Mouse (Mus musculus): ENCODE data around the gene Bicra.
A peak's percentile ranks its signal among the peaks of the same experiment; 100 is the strongest.

Bicra gene

DNA sequence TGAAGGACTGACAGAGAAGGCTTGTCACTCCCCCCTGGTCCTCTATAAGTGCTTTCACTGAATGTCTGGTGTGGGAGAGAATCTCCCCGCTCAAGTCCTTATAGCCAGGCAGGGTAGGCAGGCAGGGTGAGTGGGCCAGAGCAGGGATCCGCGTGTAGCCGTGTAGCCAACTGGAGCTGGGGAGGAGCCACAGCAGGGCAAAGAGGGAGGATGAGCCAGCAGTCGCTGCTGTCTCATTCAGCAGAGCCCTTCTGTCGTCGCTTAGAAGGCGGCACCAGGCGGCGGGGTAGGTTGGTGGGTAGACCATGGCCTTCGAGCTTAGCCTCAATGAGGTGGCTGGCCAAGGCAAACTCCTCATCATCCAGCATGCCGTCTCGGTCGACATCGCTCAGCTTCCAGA, 97.7 kb downstream of the Bicra start:
- no peak for DNase-seq (ENCODE audit: extremely low read depth, insufficient read length, low spot score)

DNA sequence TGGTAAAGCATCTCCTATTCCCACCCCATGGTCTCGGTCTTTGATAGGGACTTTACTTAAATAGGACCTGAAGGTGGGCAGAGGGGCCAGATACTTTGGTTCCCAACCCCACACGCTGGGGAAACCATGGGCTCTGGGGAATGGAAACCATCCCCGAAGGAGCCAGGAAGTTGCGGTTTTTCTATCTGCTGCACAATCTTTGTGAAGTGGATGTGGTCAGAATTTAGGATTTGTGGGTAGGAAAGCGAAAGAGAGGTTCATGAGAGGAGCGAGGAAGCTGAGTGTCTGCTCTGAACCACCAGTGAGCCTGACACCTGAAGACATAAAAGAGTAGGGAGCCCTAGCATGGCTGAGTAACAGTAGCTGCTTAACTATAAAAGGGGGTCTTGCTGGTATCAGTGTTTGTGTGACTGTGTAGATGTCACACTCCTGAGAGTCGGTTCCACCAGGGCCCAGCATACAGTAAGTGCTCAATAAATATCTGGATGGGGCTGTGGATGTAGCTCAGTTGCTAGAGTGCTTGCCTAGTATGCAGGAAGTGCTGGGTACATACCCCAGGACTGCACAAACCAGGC, 98.4 kb downstream of the Bicra start:
- peak; percentile 60 for DNase-seq (ENCODE audit: extremely low read depth, insufficient read length, low spot score)

DNA sequence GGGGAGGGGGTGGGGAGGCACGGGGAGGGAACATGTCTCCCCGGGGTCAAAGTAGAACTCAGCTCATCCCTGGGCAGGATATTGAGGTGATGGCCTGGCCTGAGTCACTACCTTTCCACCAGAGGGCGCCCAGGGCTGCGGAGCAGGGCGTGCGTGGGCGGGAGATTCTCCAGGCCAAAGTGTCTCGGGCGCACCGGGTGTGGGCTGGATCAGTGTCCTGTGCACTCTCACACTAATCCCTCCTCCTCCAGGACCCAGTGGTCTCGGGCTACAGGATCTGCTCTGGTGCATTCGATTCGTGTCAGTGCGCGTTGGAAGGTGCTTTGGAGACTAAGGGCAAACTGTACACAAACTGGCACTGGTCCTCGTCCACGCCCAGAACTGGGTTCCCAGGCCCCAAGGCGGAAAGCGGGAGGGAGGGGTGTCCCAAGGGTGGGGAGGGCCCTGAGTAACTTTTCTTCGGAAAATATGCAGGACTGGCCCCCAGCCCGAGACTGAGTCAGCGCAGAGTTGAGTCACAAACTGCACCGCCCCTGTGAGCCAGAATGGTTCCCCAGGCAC, 99.3 kb downstream of the Bicra start:
- peak; percentile 93 for DNase-seq (ENCODE audit: extremely low read depth, insufficient read length, low spot score)

DNA sequence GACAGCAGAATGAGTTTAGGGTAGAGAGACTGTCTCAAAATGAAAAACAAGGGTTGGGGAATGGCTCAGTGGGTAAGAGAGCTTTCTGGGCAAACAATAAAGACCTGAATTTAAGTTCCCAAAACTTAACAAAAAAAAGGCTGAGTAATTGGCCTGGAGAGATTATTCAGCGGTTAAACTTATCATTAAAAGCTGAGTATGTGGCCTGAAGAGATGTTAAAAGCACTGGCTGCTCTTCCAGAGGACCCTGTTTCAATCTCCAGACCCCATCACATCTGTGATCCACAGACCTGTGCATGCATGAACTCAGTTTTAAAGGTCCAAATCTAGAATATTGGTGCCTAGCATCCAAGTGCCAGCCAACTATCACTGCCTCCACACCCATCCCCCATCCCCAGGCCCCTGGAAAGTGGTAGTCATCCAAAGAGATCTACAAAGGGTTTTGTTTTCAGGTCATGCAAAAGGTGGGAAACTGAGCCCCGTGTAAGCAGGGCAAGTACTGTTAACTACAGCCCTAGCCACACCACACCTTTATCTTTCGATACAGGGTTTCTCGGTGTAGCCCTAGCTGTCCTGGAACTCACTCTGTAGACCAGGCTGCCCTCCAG, 100.0 kb downstream of the Bicra start:
- no peak for DNase-seq (ENCODE audit: extremely low read depth, insufficient read length, low spot score)

DNA sequence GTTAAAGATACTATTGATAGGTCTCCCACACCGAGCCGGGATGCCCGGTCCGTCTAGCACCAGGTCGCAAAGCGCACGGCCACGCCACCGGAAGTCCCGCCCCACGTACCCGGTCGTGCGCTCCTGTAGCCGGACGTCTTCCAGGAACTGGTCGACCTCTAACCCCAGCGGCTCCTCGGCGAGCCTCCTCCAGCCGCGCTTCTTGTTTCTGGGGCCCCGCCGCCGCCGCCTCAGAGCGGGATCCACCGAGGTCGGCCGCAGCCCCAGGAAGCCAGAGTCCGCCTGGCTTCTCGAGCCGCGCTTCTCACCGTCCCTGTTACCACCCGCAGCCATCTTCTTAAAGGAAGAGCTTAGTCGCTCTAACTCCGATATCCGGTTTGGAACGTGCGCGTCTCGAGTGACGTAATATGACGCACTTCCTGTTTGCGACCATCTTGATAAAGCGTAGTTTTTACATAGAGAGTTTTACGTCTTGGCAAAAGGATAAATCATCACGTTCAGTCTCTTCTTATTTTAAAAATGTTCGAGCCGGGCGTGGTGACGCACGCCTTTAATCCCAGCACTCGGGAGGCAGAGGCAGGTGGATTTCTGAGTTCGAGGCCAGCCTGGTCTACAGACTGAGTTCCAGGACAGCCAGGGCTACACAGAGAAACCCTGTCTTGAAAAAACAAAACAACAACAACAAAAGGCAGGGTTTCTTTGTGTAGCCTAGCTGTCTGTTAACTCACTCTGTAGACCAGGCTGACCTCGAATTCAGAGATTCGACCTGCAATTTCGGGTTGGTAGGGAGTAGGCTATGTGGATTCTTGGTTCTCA, 101.8 kb downstream of the Bicra start, which contains the start of gene Nop53:
Gene Nop53 (minus strand): TSS at position 354 of the 816 bp plus-strand sequence.
- DNase-seq (ENCODE audit: extremely low read depth, insufficient read length, low spot score), result peak; percentile 94

DNA sequence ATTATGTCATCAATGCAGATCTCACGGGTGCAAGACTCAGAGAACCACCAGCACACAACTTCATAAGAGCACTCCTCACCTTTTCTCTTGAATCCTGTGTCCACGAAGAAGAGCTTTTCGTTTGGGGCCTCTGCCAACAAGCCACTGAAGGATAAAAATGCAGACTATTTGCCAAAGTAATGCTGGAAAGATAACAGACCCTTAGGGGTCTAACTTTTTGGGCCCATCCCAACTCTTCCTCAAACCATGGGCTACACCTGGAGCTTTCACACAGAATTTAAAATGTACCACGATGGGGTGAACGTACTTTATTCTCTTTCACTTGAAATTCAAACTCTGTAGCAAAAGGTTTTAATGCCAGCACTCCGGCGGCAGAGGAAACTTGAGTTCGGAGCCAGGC, 102.5 kb downstream of the Bicra start:
- no peak for DNase-seq (ENCODE audit: extremely low read depth, insufficient read length, low spot score)

DNA sequence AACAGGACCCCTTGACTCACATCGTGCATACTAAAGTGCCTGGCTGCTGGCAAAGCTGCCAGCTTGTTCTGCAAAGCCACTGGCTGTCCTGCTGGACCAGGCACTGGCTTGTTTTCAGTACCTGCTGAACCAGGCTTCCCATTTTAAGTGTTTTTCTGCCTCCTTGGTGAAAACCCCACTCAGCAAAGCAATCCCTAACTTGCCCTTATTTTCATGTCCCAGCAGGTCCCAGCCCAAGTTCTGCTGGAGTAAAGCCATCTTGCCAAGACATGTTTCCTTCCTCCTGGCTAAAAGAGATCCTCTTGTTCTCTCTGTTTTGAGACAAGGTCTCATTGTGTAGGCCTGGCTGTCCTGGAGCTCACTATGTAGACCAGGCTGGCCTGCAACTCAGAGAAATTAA, 103.4 kb downstream of the Bicra start:
- DNase-seq (ENCODE audit: extremely low read depth, insufficient read length, low spot score), result no peak

DNA sequence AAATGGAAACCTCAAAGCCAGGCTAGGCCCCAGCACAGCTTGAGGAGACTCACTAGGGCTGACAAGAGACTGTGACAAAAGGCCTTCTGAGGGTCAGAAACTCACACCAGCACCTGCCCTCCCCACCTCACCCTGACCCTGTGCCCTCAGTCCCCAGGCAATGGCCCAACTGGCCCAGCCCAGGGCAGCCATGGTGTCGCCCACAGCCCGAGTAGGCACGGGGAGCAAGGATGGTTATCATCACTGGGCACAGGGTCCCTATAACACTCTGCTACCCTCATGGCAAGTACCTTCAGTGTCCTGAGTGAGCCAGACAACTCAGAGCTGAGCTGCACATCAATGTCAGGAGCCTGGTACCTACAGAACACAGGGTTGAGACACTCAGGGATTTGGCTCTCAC, 109.1 kb downstream of the Bicra start:
- no peak for DNase-seq (ENCODE audit: extremely low read depth, insufficient read length, low spot score)

DNA sequence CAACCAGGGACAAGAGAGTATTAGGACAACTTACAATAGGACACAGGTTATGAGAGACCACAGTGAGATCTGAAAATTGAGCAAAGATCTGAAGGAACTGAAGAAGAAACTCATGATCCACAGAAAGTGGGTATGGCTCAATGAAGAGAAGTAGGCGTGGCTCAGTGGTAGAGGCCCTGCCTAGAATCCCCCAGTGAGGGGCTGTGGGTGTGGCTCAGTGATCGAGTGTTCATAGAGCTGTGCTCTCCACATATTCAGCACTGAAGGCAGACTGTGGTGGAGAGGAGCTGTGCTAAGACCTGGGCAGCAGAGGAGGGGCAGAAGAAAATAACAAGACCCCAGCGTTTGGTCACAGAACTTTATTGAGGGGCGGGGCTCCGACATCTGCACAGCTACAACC, 110.2 kb downstream of the Bicra start:
- no peak for DNase-seq (ENCODE audit: extremely low read depth, insufficient read length, low spot score)

DNA sequence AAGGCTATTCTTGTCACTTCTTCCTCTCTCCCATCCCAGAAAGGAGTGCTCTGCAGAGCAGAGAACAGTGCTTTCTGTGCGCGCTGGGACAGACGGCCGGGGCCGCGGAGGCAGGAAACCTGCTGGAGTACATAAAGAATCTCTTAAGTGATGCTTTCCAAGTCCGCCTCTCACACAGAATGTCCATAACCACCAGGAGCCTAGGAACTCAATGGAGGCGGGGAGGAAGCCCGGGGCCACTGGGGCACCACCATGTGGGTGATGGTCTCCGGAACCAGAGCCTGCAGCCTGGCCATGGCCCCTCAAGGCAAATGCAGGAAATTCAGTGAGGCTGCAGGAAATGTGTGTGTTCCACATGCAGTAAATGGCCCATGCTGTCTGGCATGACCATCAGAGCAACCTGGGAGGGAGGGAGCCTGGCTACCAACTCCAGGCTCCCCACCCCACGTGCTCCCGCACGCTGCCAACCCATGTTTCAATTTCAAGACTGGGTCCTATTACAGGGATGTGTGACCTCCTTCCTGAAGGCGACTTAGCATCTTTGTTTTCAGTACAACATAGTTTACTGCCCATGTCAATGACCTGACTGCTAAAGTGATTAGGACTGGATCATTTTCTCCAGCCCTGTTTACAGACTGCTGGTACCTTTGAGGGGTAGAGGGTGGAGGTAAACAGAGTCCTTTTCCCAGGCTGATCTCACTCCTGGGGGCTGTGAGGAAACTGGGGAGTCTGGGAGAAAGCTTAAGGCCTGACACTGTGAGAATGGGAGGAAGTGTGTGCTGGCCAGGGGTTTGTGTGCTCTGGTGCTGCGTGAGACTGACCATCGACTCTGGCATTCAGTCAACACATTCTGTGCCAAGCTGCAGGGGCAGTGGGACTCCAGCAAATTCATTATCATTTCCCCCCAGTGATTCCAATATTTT, 114.0 kb downstream of the Bicra start:
- DNase-seq (ENCODE audit: extremely low read depth, insufficient read length, low spot score), result no peak

DNA sequence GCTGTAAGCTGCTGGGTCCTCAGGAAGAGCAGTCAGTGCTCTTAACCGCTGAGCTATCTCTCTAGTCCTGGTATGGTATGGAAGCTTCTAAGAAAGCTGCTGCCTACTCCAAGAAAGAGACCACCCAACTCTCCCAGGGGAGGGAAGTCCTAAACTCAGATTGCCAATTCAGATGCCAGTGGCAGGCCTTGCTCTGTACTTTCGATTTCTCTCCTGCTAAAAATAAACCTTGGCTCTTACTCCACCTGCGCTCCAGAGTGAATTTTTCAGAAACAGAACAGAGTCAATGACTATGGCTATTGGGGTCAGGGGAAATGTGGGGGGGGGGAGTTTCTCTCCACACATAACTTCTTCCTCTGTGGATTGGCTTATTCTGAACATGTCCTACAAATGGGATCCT, 116.1 kb downstream of the Bicra start:
- no peak for DNase-seq (ENCODE audit: extremely low read depth, insufficient read length, low spot score)

DNA sequence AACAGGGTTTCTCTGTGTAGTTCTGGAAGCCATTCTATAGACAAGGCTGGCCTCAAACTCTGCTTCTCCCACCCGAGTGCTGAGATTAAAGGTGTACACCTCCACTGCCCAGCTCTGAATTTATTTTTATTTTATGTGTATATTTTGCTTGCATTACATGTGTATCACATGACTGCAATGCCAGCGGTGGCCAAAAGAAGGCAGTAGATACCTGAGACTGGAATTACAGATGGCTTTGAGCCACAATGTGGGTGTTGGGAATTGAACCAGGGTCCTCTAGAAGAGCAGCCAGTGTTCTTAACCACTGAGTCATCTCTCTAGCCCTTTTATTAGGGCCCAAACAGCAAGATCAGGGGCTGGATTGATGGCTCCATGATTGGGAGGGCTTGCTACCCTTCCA, 117.2 kb downstream of the Bicra start:
- no peak for DNase-seq (ENCODE audit: extremely low read depth, insufficient read length, low spot score)

DNA sequence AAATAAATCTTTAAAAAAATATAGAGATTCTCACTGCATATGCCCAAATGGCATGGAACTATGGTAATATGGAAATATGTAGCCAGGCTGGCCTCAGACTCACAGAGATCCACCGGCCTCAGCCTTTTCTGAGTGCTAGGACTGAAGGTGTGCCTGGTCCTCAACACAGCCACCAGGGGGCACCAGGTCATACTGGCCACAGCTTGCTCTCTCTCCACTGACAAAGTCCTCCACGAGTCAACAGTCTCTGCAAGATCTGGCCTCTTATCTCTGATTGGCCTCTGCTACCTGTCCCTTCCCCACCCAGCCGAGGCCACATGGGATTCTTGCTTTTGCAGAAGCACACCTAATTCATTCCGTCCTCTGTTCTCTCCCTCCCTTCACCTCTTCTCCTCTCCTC, 117.8 kb downstream of the Bicra start:
- DNase-seq (ENCODE audit: extremely low read depth, insufficient read length, low spot score), result no peak

DNA sequence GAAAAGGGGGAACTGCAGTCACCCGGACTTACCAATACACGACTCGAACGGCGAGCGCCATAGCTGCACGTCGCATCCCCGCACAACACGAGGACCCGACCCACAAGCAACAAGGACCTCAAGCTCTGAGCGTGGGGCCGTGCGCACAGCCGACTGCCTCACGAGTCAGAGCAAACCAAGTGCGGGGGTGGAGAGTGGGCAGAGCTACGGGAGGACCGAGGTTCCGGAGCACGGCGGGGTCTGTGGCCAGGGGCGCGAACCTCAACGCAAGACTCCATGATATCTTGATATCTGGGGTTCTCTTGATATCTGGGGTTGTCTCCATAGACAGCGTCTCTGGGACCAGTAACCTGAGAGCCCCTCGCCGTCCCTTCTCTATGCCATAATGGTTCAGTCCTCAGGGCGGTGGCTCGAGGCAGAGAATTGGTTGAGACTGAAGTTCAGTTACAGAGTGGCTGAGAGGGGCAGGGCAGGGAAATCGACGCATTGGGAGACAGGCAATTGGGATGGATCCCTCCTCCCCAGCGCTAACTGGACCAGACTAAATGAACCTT, 125.4 kb downstream of the Bicra start, which contains the start of gene Selenow:
Gene Selenow (minus strand): TSS at position 183 of the 554 bp plus-strand sequence.
- peak; percentile 93 for DNase-seq (ENCODE audit: extremely low read depth, insufficient read length, low spot score)

DNA sequence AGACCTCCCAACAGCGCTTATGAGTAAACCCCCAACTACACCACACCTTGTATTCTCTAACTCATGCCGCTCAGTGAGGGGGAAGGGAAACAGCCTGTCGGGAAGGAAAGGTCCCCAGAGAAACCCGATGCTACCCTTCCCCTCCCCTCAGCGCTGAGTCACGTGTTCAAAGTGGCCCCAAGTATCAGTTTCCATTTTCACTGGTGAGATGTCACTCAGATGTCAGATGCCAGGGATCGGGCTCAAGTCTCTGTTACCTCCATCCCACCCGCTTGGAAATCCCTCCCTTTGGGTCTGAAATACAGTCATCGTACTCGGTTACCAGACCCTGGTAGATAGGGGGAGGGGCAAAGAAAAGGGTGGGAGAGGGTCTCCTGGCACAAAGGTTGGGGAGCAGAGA, 125.9 kb downstream of the Bicra start:
- no peak for DNase-seq (ENCODE audit: extremely low read depth, insufficient read length, low spot score)

All from 3134 (cell line).